Mouse (Mus musculus): ENCODE data around the gene Map3k5. TPM values are rescaled to one million over a fixed set of nuclear protein-coding genes. Genes with fewer than 3 reads are reported as not detected.
A peak's percentile ranks its signal among the peaks of the same experiment; 100 is the strongest.

Map3k5 gene
- polyA plus RNA-seq, 1 experiment: 11.3 TPM

- H3K27me3 ChIP-seq (replicated peaks; ENCODE audit: control insufficient read depth, insufficient read depth, low read length): no peaks in the 10 kb centered on the region
- H3K36me3 ChIP-seq (ENCODE audit: control insufficient read depth, insufficient read depth, low read length): no peaks in the 10 kb centered on the region
- no peak overlapping the region for H3K4me3 ChIP-seq (ENCODE audit: insufficient read depth, low read depth, low read length)
- 79% methylated on average over 4 of the region's 4 CpGs for WGBS
- DNase-seq: no peak
- TF ChIP-seq POLR2A (IDR thresholded peaks at IDR 0.05; ENCODE audit: low read depth, low read length) (no peak), CTCF (conservative IDR thresholded peaks at IDR 0.05; ENCODE audit: insufficient read depth, insufficient read length, low read depth, low read length) (no peak)
- H3K27ac ChIP-seq (ENCODE audit: insufficient read depth, low read depth, low read length): no peak overlapping the region
- H3K4me1 ChIP-seq (ENCODE audit: control insufficient read depth, insufficient read depth, low read length): peaks cover 20% of the 10 kb centered on the region
These were observed 14.8 kb downstream of the Map3k5 start for GRCm38 (mm10) chr10:19949106-19949505.

- no peak overlapping the region for H3K4me3 ChIP-seq (ENCODE audit: insufficient read depth, low read depth, low read length)
- TF ChIP-seq POLR2A (IDR thresholded peaks at IDR 0.05; ENCODE audit: low read depth, low read length): no peak
- TF ChIP-seq CTCF (conservative IDR thresholded peaks at IDR 0.05; ENCODE audit: insufficient read depth, insufficient read length, low read depth, low read length): no peak
- H3K27ac ChIP-seq (ENCODE audit: insufficient read depth, low read depth, low read length): peak overlapping the region; percentile 66
- no peaks in the 10 kb centered on the region for H3K36me3 ChIP-seq (ENCODE audit: control insufficient read depth, insufficient read depth, low read length)
- DNase-seq: peak; percentile 90
- H3K4me1 ChIP-seq (ENCODE audit: control insufficient read depth, insufficient read depth, low read length): peaks cover 38% of the 10 kb centered on the region
- WGBS: 47% methylated on average over 11 of the region's 11 CpGs
- no peaks in the 10 kb centered on the region for H3K27me3 ChIP-seq (replicated peaks; ENCODE audit: control insufficient read depth, insufficient read depth, low read length)
These were observed 18.9 kb downstream of the Map3k5 start for GRCm38 (mm10) chr10:19953032-19953761.

GRCm38 (mm10) chr10:19954572-19954971 lies 20.3 kb downstream of the Map3k5 start:
- peak overlapping the region; percentile 2; the same call in 1 of the 2 replicates for H3K27ac ChIP-seq (ENCODE audit: insufficient read depth, low read depth, low read length)
- H3K27me3 ChIP-seq (replicated peaks; ENCODE audit: control insufficient read depth, insufficient read depth, low read length): no peaks in the 10 kb centered on the region
- H3K4me1 ChIP-seq (ENCODE audit: control insufficient read depth, insufficient read depth, low read length): peaks cover 42% of the 10 kb centered on the region
- WGBS: 48% methylated on average over 3 of the region's 3 CpGs
- peak; percentile 40 for DNase-seq
- no peak overlapping the region for H3K4me3 ChIP-seq (ENCODE audit: insufficient read depth, low read depth, low read length)
- H3K36me3 ChIP-seq (ENCODE audit: control insufficient read depth, insufficient read depth, low read length): no peaks in the 10 kb centered on the region
- TF ChIP-seq CTCF (conservative IDR thresholded peaks at IDR 0.05; ENCODE audit: insufficient read depth, insufficient read length, low read depth, low read length) (no peak), POLR2A (IDR thresholded peaks at IDR 0.05; ENCODE audit: low read depth, low read length) (no peak)

- WGBS: 67% methylated on average over 6 of the region's 6 CpGs
- no peak for TF ChIP-seq CTCF (conservative IDR thresholded peaks at IDR 0.05; ENCODE audit: insufficient read depth, insufficient read length, low read depth, low read length)
- TF ChIP-seq POLR2A (IDR thresholded peaks at IDR 0.05; ENCODE audit: low read depth, low read length): no peak
- no peak for DNase-seq
- no peak overlapping the region for H3K27ac ChIP-seq (ENCODE audit: insufficient read depth, low read depth, low read length)
- no peaks in the 10 kb centered on the region for H3K36me3 ChIP-seq (ENCODE audit: control insufficient read depth, insufficient read depth, low read length)
- no peak overlapping the region for H3K4me3 ChIP-seq (ENCODE audit: insufficient read depth, low read depth, low read length)
- H3K27me3 ChIP-seq (replicated peaks; ENCODE audit: control insufficient read depth, insufficient read depth, low read length): no peaks in the 10 kb centered on the region
- peaks cover 42% of the 10 kb centered on the region for H3K4me1 ChIP-seq (ENCODE audit: control insufficient read depth, insufficient read depth, low read length)
These were observed 21.5 kb downstream of the Map3k5 start for GRCm38 (mm10) chr10:19955817-19956216.

GRCm38 (mm10) chr10:19956745-19957144 lies 22.5 kb downstream of the Map3k5 start:
- Histone ChIP-seq H3K36me3 (ENCODE audit: control insufficient read depth, insufficient read depth, low read length) (no peaks in the 10 kb centered on the region), H3K27ac (ENCODE audit: insufficient read depth, low read depth, low read length) (peak overlapping the region; percentile 12; the same call in 1 of the 2 replicates), H3K27me3 (replicated peaks; ENCODE audit: control insufficient read depth, insufficient read depth, low read length) (no peaks in the 10 kb centered on the region), H3K4me1 (ENCODE audit: control insufficient read depth, insufficient read depth, low read length) (peaks cover 42% of the 10 kb centered on the region), H3K4me3 (ENCODE audit: insufficient read depth, low read depth, low read length) (no peak overlapping the region)
- TF ChIP-seq CTCF (conservative IDR thresholded peaks at IDR 0.05; ENCODE audit: insufficient read depth, insufficient read length, low read depth, low read length) (no peak), POLR2A (IDR thresholded peaks at IDR 0.05; ENCODE audit: low read depth, low read length) (no peak)
- WGBS: 37% methylated on average over 6 of the region's 6 CpGs
- peak; percentile 55 for DNase-seq

- Histone ChIP-seq H3K36me3 (ENCODE audit: control insufficient read depth, insufficient read depth, low read length) (no peaks in the 10 kb centered on the region), H3K4me3 (ENCODE audit: insufficient read depth, low read depth, low read length) (no peak overlapping the region), H3K27ac (ENCODE audit: insufficient read depth, low read depth, low read length) (no peak overlapping the region), H3K4me1 (ENCODE audit: control insufficient read depth, insufficient read depth, low read length) (peaks cover 42% of the 10 kb centered on the region), H3K27me3 (replicated peaks; ENCODE audit: control insufficient read depth, insufficient read depth, low read length) (no peaks in the 10 kb centered on the region)
- TF ChIP-seq CTCF (conservative IDR thresholded peaks at IDR 0.05; ENCODE audit: insufficient read depth, insufficient read length, low read depth, low read length): no peak
- no peak for TF ChIP-seq POLR2A (IDR thresholded peaks at IDR 0.05; ENCODE audit: low read depth, low read length)
- 65% methylated on average over 6 of the region's 6 CpGs for WGBS
- no peak for DNase-seq
These were observed 26.6 kb downstream of the Map3k5 start for GRCm38 (mm10) chr10:19960831-19961380.

GRCm38 (mm10) chr10:19962746-19963145 lies 28.5 kb downstream of the Map3k5 start:
- no peaks in the 10 kb centered on the region for H3K36me3 ChIP-seq (ENCODE audit: control insufficient read depth, insufficient read depth, low read length)
- no peak for TF ChIP-seq CTCF (conservative IDR thresholded peaks at IDR 0.05; ENCODE audit: insufficient read depth, insufficient read length, low read depth, low read length)
- TF ChIP-seq POLR2A (IDR thresholded peaks at IDR 0.05; ENCODE audit: low read depth, low read length): no peak
- H3K4me3 ChIP-seq (ENCODE audit: insufficient read depth, low read depth, low read length): no peak overlapping the region
- no peaks in the 10 kb centered on the region for H3K27me3 ChIP-seq (replicated peaks; ENCODE audit: control insufficient read depth, insufficient read depth, low read length)
- DNase-seq: no peak
- 80% methylated on average over 4 of the region's 4 CpGs for WGBS
- no peak overlapping the region for H3K27ac ChIP-seq (ENCODE audit: insufficient read depth, low read depth, low read length)
- H3K4me1 ChIP-seq (ENCODE audit: control insufficient read depth, insufficient read depth, low read length): peaks cover 33% of the 10 kb centered on the region
